Mouse (Mus musculus) limb, embryonic 12.5 days (tissue): ENCODE measurements at regions not wholly inside any gene's neighbourhood (a gene's known extent, or its start where the extent isn't known, plus 50 kb on each side); places are given as distances from the start of the nearest gene placed in this dataset.

ENCODE experiments used
- ATAC-seq: fragments of 200-750 bp; cut with Nextera tagmentation; 2 replicates; pipeline ENCODE4 v1.8.0; 2017; ENCODE audit warnings: low read depth, moderate TSS enrichment; ENCODE audit not compliant: insufficient number of reproducible peaks, insufficient read depth, low FRiP score, low TSS enrichment
- H3K27ac ChIP-seq: fragments of 300-500 bp; sonication (generic); 2 replicates; pipeline ENCODE4 v1.5.1; 2016; ENCODE audit warnings: mild to moderate bottlenecking, moderate library complexity
- H3K27me3 ChIP-seq: fragments of 300-500 bp; sonication (generic); 2 replicates; pipeline ENCODE4 v1.6.1; 2016; ENCODE audit warnings: mild to moderate bottlenecking, moderate library complexity
- H3K36me3 ChIP-seq: fragments of 300-500 bp; sonication (generic); 2 replicates; pipeline ENCODE4 v1.6.1; 2016; ENCODE audit warnings: mild to moderate bottlenecking, moderate library complexity
- H3K4me1 ChIP-seq: fragments of 300-500 bp; sonication (generic); replicated peaks from 2 replicates; pipeline ENCODE4 v1.6.1; 2016
- H3K4me2 ChIP-seq: fragments of 300-500 bp; sonication (generic); 2 replicates; pipeline ENCODE4 v1.6.1; 2016; ENCODE audit warnings: mild to moderate bottlenecking, moderate library complexity
- H3K4me3 ChIP-seq: fragments of 300-500 bp; sonication (generic); replicated peaks from 2 replicates; pipeline ENCODE4 v1.5.1; 2016; ENCODE audit warnings: mild to moderate bottlenecking
- H3K9ac ChIP-seq: fragments of 300-500 bp; sonication (generic); replicated peaks from 2 replicates; pipeline ENCODE4 v1.6.1; 2016; ENCODE audit warnings: mild to moderate bottlenecking, moderate library complexity
- H3K9me3 ChIP-seq: fragments of 300-500 bp; sonication (generic); 2 replicates; pipeline ENCODE4 v1.6.1; 2016; ENCODE audit warnings: mild to moderate bottlenecking, moderate library complexity
- WGBS: fragments of 180-500 bp; shearing (Covaris S2); methylation state at CpG from one replicate; pipeline ENCODE4 v1.1.7; 2016; 5-methylcytosine and 5-hydroxymethylcytosine counted together

GRCm38 (mm10) chr2:92776497-92776896 is 138.4 kb upstream of the Syt13 start:
- Histone ChIP-seq H3K9me3 (no peaks in the 10 kb centered on the region), H3K4me2 (no peak overlapping the region), H3K27ac (no peak overlapping the region), H3K27me3 (peaks cover 5% of the 10 kb centered on the region; the same call in 1 of the 2 replicates), H3K36me3 (no peaks in the 10 kb centered on the region), H3K4me1 (no peaks in the 10 kb centered on the region), H3K4me3 (no peak overlapping the region), H3K9ac (no peak overlapping the region)
- ATAC-seq: no peak
- WGBS: 91% methylated on average over 2 of the region's 2 CpGs

DNA sequence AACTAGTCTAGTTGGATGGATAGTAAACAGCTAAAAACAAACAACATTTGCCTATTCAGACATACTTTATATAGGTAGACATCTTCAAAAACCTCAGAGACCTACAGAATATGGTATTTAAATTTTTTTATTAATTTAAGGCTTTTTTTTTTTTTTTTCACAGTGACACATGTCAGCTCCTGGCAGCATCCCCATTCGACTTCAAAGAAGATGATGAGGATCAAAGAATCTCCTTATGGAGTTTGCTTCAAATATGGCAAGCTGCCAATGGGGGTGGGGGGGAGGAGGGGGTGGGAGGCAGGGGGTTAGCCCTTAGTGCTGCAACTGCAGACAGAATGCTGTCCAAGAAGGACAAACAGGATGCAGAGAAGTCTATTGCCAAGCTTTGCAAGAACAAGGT is 135.8 kb upstream of the Syt13 start:
- Histone ChIP-seq H3K9me3 (no peaks in the 10 kb centered on the region), H3K9ac (no peak overlapping the region), H3K27ac (no peak overlapping the region), H3K4me1 (peaks cover 5% of the 10 kb centered on the region; the same call in 1 of the 2 replicates), H3K27me3 (peaks cover 5% of the 10 kb centered on the region; the same call in 1 of the 2 replicates), H3K4me2 (no peak overlapping the region), H3K4me3 (no peak overlapping the region), H3K36me3 (no peaks in the 10 kb centered on the region)
- ATAC-seq: no peak
- 21% methylated on average over 1 of the region's 1 CpGs for WGBS

GRCm38 (mm10) chr2:92780021-92780420 is 134.9 kb upstream of the Syt13 start:
- H3K4me1 ChIP-seq: peaks cover 7% of the 10 kb centered on the region; the same call in 1 of the 2 replicates
- no peak overlapping the region for H3K9ac ChIP-seq
- H3K36me3 ChIP-seq: no peaks in the 10 kb centered on the region
- no peak overlapping the region for H3K4me2 ChIP-seq
- peaks cover 5% of the 10 kb centered on the region; the same call in 1 of the 2 replicates for H3K27me3 ChIP-seq
- H3K9me3 ChIP-seq: no peaks in the 10 kb centered on the region
- H3K27ac ChIP-seq: no peak overlapping the region
- no peak overlapping the region for H3K4me3 ChIP-seq
- WGBS: 84% methylated on average over 1 of the region's 1 CpGs
- ATAC-seq: no peak

GRCm38 (mm10) chr2:92781451-92781850 is 133.4 kb upstream of the Syt13 start:
- no peaks in the 10 kb centered on the region for H3K9me3 ChIP-seq
- peaks cover 7% of the 10 kb centered on the region; the same call in 1 of the 2 replicates for H3K4me1 ChIP-seq
- WGBS: 25% methylated on average over 5 of the region's 5 CpGs
- no peak overlapping the region for H3K27ac ChIP-seq
- no peak for ATAC-seq
- no peak overlapping the region for H3K4me3 ChIP-seq
- H3K4me2 ChIP-seq: no peak overlapping the region
- no peaks in the 10 kb centered on the region for H3K36me3 ChIP-seq
- H3K27me3 ChIP-seq: peaks cover 5% of the 10 kb centered on the region; the same call in 1 of the 2 replicates
- H3K9ac ChIP-seq: no peak overlapping the region

- no peak for ATAC-seq
- no peak overlapping the region for H3K4me3 ChIP-seq
- H3K27me3 ChIP-seq: peaks cover 5% of the 10 kb centered on the region; the same call in 1 of the 2 replicates
- 43% methylated on average over 4 of the region's 4 CpGs for WGBS
- no peak overlapping the region for H3K27ac ChIP-seq
- H3K9ac ChIP-seq: no peak overlapping the region
- H3K36me3 ChIP-seq: no peaks in the 10 kb centered on the region
- H3K4me1 ChIP-seq: peaks cover 7% of the 10 kb centered on the region; the same call in 1 of the 2 replicates
- H3K9me3 ChIP-seq: no peaks in the 10 kb centered on the region
- no peak overlapping the region for H3K4me2 ChIP-seq
Observed at GRCm38 (mm10) chr2:92782621-92783020, 132.3 kb upstream of the Syt13 start.

DNA sequence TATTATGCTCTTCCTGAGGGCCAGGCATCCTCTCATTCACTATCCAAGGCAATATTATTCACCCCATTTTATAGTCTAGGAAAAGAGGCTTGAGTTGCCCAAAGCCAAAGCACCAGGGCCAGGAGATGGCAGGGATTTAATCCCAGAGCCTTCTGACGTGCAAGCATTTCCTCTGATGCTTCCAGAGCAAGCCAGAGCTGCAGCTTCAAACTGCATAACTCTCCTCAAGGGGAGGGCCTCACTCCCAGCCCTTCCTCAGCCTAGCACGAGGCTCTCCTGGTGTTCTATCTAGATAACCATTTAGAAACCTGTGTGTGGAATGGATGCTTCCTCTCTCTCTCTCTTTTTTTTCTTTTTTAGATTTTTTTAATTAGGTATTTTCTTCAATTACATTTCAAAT is 130.0 kb upstream of the Syt13 start:
- 42% methylated on average over 2 of the region's 2 CpGs for WGBS
- Histone ChIP-seq H3K9ac (no peak overlapping the region), H3K27ac (no peak overlapping the region), H3K27me3 (peaks cover 5% of the 10 kb centered on the region; the same call in 1 of the 2 replicates), H3K36me3 (no peaks in the 10 kb centered on the region), H3K4me2 (no peak overlapping the region), H3K4me3 (no peak overlapping the region), H3K4me1 (peaks cover 7% of the 10 kb centered on the region; the same call in 1 of the 2 replicates), H3K9me3 (no peaks in the 10 kb centered on the region)
- no peak for ATAC-seq

- H3K4me3 ChIP-seq: no peak overlapping the region
- 50% methylated on average over 4 of the region's 4 CpGs for WGBS
- H3K27ac ChIP-seq: no peak overlapping the region
- 0 out of 2 replicates have a peak, but pooled peaks cover 2% of the 10 kb centered on the region for H3K4me1 ChIP-seq
- no peaks in the 10 kb centered on the region for H3K27me3 ChIP-seq
- H3K4me2 ChIP-seq: no peak overlapping the region
- no peak overlapping the region for H3K9ac ChIP-seq
- H3K9me3 ChIP-seq: no peaks in the 10 kb centered on the region
- H3K36me3 ChIP-seq: no peaks in the 10 kb centered on the region
- no peak for ATAC-seq
Observed at GRCm38 (mm10) chr2:92787925-92788410, 126.9 kb upstream of the Syt13 start.

DNA sequence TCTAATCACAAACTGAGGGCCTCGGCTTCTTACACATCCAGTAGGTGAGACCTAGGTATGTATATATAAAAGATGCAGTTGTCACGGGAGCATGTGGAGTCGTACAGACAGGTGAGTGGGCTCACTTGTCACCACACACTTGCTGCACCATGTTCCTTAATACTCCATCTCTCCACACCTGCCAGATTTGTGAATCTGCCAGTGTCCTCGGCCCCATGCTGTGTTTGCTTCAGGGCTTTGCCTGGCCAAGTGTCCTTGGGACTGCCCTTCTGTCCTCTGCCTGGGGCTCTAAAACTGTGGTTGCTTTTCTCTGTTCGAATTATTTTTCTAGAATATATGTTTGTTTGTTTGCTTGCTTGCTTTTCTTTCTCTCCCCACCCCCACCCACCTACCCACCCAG is 126.0 kb upstream of the Syt13 start:
- Histone ChIP-seq H3K36me3 (no peaks in the 10 kb centered on the region), H3K4me2 (no peak overlapping the region), H3K27ac (no peak overlapping the region), H3K9me3 (no peaks in the 10 kb centered on the region), H3K4me1 (0 out of 2 replicates have a peak, but pooled peaks cover 2% of the 10 kb centered on the region), H3K27me3 (no peaks in the 10 kb centered on the region), H3K9ac (no peak overlapping the region), H3K4me3 (no peak overlapping the region)
- ATAC-seq: no peak
- 77% methylated on average over 5 of the region's 5 CpGs for WGBS

DNA sequence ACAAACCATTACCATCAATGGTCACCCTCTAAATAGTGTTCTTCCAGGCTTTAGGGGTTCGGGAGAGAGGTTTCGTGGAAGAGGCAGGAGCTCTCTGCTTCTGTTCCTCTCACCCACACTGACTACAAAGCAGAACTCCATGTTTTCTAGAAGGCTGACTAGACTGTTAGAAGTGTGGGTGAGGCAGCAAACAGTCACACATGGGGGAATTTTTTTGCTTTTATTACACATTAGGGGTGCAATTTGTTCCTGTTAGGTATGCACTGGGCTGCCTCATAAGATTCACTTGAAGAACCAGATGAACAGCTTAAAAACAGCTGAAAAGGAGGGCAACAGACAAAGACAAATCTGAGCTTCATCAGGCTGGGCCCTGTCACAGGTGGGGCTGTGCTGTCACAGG is 124.5 kb upstream of the Syt13 start:
- H3K9ac ChIP-seq: no peak overlapping the region
- H3K9me3 ChIP-seq: no peaks in the 10 kb centered on the region
- H3K4me2 ChIP-seq: no peak overlapping the region
- ATAC-seq: no peak
- no peaks in the 10 kb centered on the region for H3K4me1 ChIP-seq
- no peaks in the 10 kb centered on the region for H3K27me3 ChIP-seq
- WGBS: 87% methylated on average over 2 of the region's 2 CpGs
- no peak overlapping the region for H3K27ac ChIP-seq
- H3K36me3 ChIP-seq: no peaks in the 10 kb centered on the region
- H3K4me3 ChIP-seq: no peak overlapping the region

- no peaks in the 10 kb centered on the region for H3K9me3 ChIP-seq
- no peak overlapping the region for H3K9ac ChIP-seq
- WGBS: 89% methylated on average over 4 of the region's 4 CpGs
- H3K4me2 ChIP-seq: no peak overlapping the region
- H3K4me1 ChIP-seq: peaks cover 8% of the 10 kb centered on the region; the same call in 1 of the 2 replicates
- no peak overlapping the region for H3K4me3 ChIP-seq
- no peaks in the 10 kb centered on the region for H3K36me3 ChIP-seq
- H3K27me3 ChIP-seq: no peaks in the 10 kb centered on the region
- H3K27ac ChIP-seq: no peak overlapping the region
- no peak for ATAC-seq
Observed at GRCm38 (mm10) chr2:92799770-92800169, 115.1 kb upstream of the Syt13 start.

- 37% methylated on average over 5 of the region's 5 CpGs for WGBS
Observed at GRCm38 (mm10) chr2:92800667-92801066, 114.2 kb upstream of the Syt13 start.

DNA sequence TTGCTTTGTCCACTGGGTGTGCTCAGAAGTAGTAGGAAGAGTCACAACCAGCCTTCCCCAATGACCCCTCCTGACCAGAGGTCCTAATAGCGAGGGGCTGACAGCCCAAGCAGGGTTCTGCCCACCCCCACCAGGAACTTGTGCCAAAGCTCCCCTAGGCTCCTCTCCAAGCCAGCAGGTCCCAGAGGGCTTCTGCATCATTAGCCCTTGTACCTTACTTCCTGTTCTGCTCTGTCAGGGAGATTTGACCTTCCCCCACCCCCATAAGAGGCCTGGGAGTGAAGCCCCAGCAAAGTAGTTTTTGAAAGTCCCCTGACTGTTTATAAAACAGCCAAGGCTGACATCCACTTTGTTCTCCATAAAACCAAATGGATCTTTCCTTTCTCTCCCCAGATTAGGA is 110.0 kb upstream of the Syt13 start:
- no peak for ATAC-seq
- WGBS: 43% methylated on average over 1 of the region's 1 CpGs

More at GRCm38 (mm10) chr2:92800667-92801066, 114.2 kb upstream of the Syt13 start:
- Histone ChIP-seq H3K4me1 (peaks cover 15% of the 10 kb centered on the region), H3K9ac (no peak overlapping the region), H3K27ac (no peak overlapping the region), H3K4me2 (no peak overlapping the region), H3K4me3 (no peak overlapping the region), H3K9me3 (no peaks in the 10 kb centered on the region), H3K36me3 (no peaks in the 10 kb centered on the region), H3K27me3 (no peaks in the 10 kb centered on the region)
- ATAC-seq: no peak

More for the DNA sequence above, 110.0 kb upstream of the Syt13 start:
- Histone ChIP-seq H3K36me3 (no peaks in the 10 kb centered on the region), H3K4me3 (no peak overlapping the region), H3K4me2 (no peak overlapping the region), H3K9me3 (no peaks in the 10 kb centered on the region), H3K9ac (no peak overlapping the region), H3K27me3 (peaks cover 5% of the 10 kb centered on the region; the same call in 1 of the 2 replicates), H3K27ac (no peak overlapping the region), H3K4me1 (peaks cover 40% of the 10 kb centered on the region)
